Mouse (Mus musculus): ENCODE data around the gene Gpr25. TPM values are rescaled to one million over a fixed set of nuclear protein-coding genes. Genes with fewer than 3 reads are reported as not detected.

Gene Gpr25
- total RNA-seq, 2 experiments from 2014 or later: not detected

DNA sequence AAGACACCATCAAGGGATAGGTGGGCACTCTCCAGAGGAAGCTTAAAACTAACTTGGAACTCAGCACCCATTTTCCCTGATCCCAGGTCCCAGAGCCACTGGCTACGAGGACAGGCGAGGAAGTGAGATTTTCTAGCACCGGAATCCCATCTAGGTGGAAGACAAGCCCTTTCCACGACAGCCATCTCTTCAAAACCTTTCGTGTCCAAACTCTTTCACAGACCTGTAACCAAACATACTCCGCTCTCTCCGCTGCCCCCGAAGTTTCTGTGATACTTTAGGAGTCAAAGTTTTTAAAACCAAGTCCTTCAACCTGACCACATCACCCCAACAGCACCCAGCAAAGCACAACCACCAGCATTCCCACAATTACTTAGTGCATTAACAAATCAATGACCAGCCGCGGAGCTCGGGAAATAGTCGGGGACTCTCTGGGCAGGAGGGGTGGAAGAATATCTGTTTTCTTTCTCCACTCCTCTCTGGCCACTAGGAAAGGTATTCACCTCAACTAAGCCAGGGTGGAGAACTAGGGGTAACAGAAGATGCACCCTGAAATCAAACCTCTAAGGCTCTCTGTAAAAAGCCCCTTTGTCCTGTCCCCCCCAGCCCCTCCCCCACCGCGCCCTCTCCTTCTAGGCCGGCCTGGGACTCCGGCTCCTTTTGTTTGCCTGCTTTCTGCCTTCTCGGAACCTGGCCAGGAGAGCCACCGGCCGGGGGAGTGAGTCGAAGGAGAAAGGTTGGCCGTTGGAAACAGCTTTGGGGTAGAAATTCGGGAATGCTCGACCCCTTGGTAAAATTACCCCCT is 27.5 kb downstream of the Gpr25 start:
- no peak for DNase-seq

DNA sequence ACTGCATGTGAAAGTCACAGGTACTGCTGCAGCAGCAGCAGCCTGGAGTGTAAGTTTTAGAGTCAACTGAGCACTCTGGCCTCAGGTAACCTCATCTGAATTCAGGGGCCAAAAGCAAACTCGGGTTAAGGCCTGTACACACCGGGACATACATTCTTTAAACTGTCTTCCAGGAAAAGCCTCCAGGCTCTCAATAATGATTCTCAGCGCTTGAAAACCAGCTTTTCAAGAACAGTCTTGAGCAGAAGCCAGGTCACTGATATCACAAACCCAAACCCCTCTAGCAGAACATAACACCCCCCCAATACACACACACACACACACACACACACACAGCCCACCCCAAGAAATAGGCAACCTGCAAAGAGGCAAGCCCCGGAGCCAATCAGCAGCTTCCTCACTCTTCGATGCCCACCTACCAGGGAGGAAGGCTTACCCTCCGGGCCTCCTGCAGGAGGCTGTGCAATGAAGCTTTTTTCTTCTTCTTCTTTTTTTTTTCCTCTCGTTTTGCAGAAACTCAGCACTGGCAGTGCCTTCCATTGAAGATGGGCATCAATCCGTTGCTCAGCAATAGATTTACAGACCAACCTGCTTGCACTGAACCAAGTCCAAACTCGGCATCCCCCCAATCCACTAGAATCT is 28.3 kb downstream of the Gpr25 start:
- DNase-seq: no peak

DNA sequence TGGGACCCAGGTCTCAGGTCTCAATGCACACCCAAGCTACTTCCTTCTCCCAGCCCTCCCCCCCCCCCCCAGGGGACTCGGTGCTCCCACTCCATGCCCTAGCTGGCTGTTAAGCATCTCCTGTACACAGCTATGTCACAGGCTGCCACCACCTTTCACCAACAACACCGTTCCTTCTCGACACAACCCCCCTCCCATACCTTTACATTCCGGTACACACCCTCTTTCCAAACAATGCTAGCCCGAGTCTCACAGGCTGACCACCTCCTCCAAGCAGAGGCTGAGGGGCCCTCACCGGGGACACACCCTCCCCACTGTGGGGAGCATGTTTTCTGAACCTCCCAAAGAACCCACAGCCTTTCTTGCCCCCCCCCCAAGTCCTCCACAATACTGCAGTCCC is 29.1 kb downstream of the Gpr25 start:
- no peak for DNase-seq

GRCm38 (mm10) chr1:136230201-136230600 is 30.5 kb downstream of the Gpr25 start:
- DNase-seq: no peak

DNA sequence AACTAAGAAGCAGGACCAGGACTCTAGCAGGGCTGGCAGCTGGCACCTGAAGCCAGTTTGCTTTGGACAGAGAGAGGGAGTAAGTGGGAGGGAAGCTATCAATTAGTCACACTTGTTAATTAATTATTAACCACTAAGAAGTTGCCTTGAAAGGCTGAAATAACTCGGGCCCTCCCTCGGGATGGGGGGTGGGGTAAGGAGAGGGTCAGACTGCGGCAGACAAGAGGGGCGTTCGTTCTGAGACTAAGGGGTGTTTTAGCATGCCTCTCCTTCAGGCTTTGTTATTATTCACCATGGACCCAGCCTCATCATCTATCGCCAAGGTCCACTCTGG is 31.7 kb downstream of the Gpr25 start:
- no peak for DNase-seq

DNA sequence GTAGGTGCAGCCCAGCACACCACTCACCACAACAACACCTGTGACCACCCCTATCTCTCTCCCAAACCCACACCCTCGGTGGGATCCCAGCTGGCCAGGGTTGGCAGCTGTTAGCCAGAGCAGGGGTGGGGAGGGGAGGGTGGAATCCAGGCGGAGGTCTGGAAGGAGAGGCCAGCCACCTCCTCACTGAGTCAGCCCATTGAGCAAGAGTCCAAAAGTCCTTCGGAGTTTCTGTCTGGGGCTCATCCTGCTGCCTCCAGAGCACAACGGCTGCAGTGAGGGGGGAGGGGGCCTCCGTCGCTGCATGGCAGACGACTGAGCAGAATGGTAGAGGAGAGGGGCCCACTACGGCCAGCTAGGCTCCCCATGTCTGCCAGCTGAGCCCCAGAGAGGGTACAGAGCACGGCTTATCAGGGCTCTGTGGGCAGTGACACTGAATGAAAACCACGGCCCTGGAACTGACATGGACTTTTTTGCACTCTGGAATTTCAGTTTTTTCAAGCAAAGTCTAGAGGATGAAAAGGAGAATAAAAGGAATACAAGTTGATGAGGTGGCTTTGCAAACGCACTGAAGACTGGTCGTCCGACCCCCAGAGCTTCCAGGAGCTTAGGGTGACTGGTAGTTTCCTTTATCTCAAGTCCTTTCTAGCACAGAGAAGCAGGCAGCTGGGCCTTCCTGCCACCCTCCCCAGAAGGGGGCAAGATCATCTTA is 32.2 kb downstream of the Gpr25 start:
- DNase-seq: peak; percentile 67

- DNase-seq: peak; percentile 83
Observed at GRCm38 (mm10) chr1:136227870-136228269, 32.8 kb downstream of the Gpr25 start.

DNA sequence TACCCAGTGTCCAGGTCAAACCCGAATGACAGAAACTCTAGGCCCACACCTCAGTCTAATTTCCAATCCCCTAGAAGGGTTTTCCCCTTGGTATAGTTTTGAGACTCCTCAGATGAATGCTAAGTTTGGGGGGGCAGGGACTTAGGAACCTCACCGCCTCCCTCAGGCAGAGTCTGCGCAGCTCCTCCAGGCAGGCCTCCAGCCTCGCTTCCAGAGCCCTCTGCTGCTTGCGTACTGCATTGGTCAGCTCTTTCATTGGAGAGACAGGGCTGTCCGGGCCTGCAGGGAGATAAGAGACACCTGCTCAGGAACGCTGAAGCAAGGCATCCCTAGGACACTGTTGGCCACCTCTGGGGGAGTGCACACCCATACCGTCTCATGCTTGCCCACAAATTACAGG is 34.0 kb downstream of the Gpr25 start:
- DNase-seq: no peak

DNA sequence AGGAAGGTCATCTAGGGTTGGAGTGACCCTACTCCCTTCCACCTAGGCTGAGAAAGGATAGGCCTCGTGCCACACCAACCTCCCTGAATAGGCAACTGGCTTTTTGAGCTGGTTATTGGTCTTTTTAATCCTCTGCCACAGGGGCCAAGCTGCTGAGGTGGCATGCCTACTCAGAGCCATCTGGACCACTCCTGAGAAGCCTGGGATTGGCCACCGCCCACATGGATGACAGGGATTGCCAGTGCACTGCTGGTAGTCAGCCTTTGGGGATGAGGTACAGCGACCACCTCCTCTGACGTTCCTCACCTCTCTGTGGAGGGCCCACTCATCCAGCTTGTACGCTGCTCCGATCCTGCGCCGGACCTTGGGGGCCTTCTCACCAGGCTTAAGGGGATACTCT is 34.8 kb downstream of the Gpr25 start:
- DNase-seq: no peak

GRCm38 (mm10) chr1:136223758-136224342 is 36.8 kb downstream of the Gpr25 start:
- DNase-seq: no peak

- no peak for DNase-seq
Observed at GRCm38 (mm10) chr1:136222386-136222785, 38.3 kb downstream of the Gpr25 start.

DNA sequence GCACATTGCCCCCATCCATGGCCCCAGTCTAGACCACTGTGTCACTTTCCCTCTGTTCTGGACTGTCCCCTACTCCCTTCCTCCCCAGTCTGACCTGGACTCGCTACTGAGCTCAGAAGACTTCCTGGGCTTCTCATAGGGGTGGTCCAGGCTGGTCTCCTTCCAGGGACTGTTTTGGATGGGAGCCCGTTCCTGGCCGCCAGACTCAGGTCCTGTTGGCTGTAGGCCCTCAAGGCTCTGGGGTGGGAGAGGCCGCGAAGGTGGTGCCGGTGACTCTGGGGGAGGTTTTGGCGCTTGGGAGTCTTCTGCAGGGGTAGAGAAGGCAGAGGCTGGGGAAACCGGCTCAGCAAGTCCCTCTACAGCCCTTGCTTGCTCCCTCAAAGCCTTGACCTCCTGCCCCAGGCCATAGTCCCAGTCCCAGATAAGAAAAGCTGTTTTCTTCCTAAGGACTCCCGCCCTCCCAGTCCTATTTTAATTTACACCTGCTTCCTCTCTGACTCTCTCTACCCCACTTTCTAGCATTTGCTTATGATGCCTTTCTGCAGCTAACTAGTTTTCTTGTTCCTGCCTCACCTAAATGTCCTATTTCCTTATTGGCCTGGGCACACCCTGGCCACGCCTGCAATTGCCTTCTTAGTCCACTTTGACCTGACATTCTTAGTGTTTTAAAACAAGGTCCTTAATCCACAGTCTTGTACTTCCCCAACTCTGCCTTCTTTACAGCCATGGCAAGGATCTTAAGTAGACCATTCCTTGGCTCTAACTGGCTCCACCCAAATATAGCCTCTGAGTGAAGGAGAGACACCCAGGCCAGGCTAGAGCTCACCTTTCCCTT is 40.4 kb downstream of the Gpr25 start:
- no peak for DNase-seq

GRCm38 (mm10) chr1:136214304-136214703 is 46.4 kb downstream of the Gpr25 start:
- no peak for DNase-seq

- DNase-seq: no peak
Observed at GRCm38 (mm10) chr1:136212803-136213202, 47.9 kb downstream of the Gpr25 start, which contains the start of gene Mroh3. Gene Mroh3 (minus strand): TSS chr1:136212828.

Other genes starting within 250 kb of the Gpr25 start
- gene Ascl5, start 210.1 kb downstream of the Gpr25 start, total RNA-seq (2021): not detected
- gene Cacna1s, start 208.1 kb downstream of the Gpr25 start, total RNA-seq (2021): 10 to 100 TPM in 1 of 2 experiments, 1 to 10 TPM in 1; 8.6 to 30.5 TPM
- 1 to 10 TPM; 4.0 to 5.0 TPM for gene Kif21b, start 129.5 kb downstream of the Gpr25 start, total RNA-seq (2021)
- gene Mroh3, start 48.0 kb downstream of the Gpr25 start, total RNA-seq (2021): not detected
- gene Inava, start 26.6 kb downstream of the Gpr25 start, total RNA-seq (2021): under 1 TPM in 1 of 2 experiments, not detected in 1; 0.30 TPM
- gene Camsap2, start 85.2 kb upstream of the Gpr25 start, total RNA-seq (2021): 10 to 100 TPM; 46.6 to 48.1 TPM
- gene Ddx59, start 154.4 kb upstream of the Gpr25 start, total RNA-seq (2021): 10 to 100 TPM; 16.6 to 17.5 TPM
- 1 to 10 TPM; 3.1 to 4.9 TPM for gene Kif14, start 205.5 kb upstream of the Gpr25 start, total RNA-seq (2021)

Data from adrenal gland, postnatal 10 days (tissue).